Mouse (Mus musculus) ES-E14 (cell line): ENCODE measurements at regions not wholly inside any gene's neighbourhood (a gene's known extent, or its start where the extent isn't known, plus 50 kb on each side); places are given as distances from the start of the nearest gene placed in this dataset.

ENCODE experiments used
- CHD2 ChIP-seq: IDR thresholded peaks from 2 replicates; pipeline ENCODE4 v1.6.1; 2014; ENCODE audit warnings: mild to moderate bottlenecking, low read depth, low read length, inconsistent platforms
- HCFC1 ChIP-seq: IDR thresholded peaks from 2 replicates; pipeline ENCODE4 v1.6.1; 2012; ENCODE audit warnings: low read length, inconsistent platforms, borderline replicate concordance; ENCODE audit not compliant: insufficient read depth
- MAFK ChIP-seq: IDR thresholded peaks from 2 replicates; pipeline ENCODE4 v1.6.1; 2014; ENCODE audit warnings: mild to moderate bottlenecking, low read depth, low read length, inconsistent platforms; ENCODE audit not compliant: insufficient read depth
- ZC3H11A ChIP-seq: IDR thresholded peaks from 2 replicates; pipeline ENCODE4 v1.6.1; 2012; ENCODE audit warnings: low read depth, mild to moderate bottlenecking, inconsistent platforms, low read length, borderline replicate concordance
- ZNF384 ChIP-seq: IDR thresholded peaks from 2 replicates; pipeline ENCODE4 v1.6.1; 2012; ENCODE audit warnings: low read depth, low read length, inconsistent platforms

DNA sequence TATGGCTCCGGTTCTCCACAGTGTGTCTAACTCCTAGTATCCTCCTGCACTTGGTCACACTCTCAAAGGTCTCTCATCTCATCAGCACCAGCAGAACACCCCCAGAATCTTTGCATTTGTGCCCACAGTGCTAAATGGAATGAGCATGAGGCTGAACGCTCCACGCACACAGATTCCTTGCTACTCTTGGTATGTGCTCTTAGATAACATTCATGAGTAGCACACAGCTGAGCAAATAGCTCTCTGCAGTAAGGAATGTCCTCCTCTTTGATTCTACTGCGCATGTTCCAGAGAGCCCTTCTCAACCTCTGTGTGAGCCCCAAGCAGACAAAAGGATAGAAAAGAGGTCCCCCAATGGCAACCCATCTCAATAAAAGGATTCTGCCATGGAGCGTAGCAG lies 326.1 kb upstream of the Zfp637 start:
- TF ChIP-seq HCFC1, result no peak
- no peak for TF ChIP-seq MAFK
- TF ChIP-seq CHD2, result no peak
- TF ChIP-seq ZNF384, result no peak
- no peak for TF ChIP-seq ZC3H11A
